Mouse (Mus musculus): ENCODE results near the gene Fam102a.

DNA sequence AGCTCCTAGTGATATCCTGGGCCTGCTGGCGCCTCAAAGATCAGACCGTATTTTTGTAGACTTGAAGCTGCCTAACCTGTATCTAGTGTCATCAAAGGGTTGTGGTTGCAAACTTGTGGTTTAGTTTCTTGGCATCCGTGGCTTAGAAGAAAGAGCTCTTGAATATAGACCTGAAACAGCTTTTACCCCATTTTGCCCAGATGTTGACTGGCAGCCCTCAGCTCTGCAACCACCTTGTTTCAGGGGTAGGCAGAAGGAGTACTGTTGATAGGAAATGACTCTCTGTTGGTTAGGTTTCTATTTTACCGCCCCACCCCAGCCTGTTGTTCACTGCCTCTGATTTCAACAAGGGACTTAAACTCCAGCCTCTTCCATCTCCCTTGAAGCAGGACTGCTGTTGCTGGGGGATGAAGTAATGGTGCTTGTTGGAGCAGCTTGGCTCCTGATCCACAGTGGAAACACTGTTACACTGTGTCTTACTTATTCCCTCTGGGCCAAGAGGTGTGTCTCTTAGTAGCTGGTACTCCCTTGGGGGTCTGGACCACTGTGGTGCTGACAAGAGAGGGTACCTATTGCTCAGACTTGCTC lies 6.9 kb downstream of the Fam102a start:
- TF ChIP-seq CTCF (IDR thresholded peaks at IDR 0.05; ENCODE audit: borderline replicate concordance, insufficient read depth, low read depth, low read length) (no peak), POLR2A (IDR thresholded peaks at IDR 0.05; ENCODE audit: borderline replicate concordance, insufficient read depth, low read length) (no peak)
